Mouse (Mus musculus) midbrain, embryonic 15.5 days (tissue): Measurements from ENCODE around the gene Zfyve27. TPM values are rescaled to one million over a fixed set of nuclear protein-coding genes. Genes with fewer than 3 reads are reported as not detected.

Experiments used
- ATAC-seq: fragments of 200-750 bp; cut with Nextera tagmentation; replicated peaks from 2 replicates; pipeline ENCODE4 v1.8.0; 2017; ENCODE audit warnings: moderate TSS enrichment
- H3K27ac ChIP-seq: fragments of 300-500 bp; sonication (generic); 2 replicates; pipeline ENCODE4 v1.5.1; 2015; ENCODE audit warnings: mild to moderate bottlenecking, inconsistent platforms
- H3K27me3 ChIP-seq: fragments of 300-500 bp; sonication (generic); replicated peaks from 2 replicates; pipeline ENCODE4 v1.6.1; 2015; ENCODE audit warnings: inconsistent platforms
- H3K36me3 ChIP-seq: fragments of 300-500 bp; sonication (generic); replicated peaks from 2 replicates; pipeline ENCODE4 v1.6.1; 2015; ENCODE audit warnings: inconsistent platforms
- H3K4me1 ChIP-seq: fragments of 300-500 bp; sonication (generic); 2 replicates; pipeline ENCODE4 v1.6.1; 2015; ENCODE audit warnings: inconsistent platforms
- H3K4me2 ChIP-seq: fragments of 300-500 bp; sonication (generic); 2 replicates; pipeline ENCODE4 v1.6.1; 2015; ENCODE audit warnings: inconsistent platforms, mild to moderate bottlenecking, moderate library complexity
- H3K4me3 ChIP-seq: fragments of 300-500 bp; sonication (generic); 2 replicates; pipeline ENCODE4 v1.5.1; 2015; ENCODE audit warnings: mild to moderate bottlenecking, inconsistent platforms
- H3K9ac ChIP-seq: fragments of 300-500 bp; sonication (generic); 2 replicates; pipeline ENCODE4 v1.6.1; 2015; ENCODE audit warnings: mild to moderate bottlenecking, inconsistent platforms
- H3K9me3 ChIP-seq: fragments of 300-500 bp; sonication (generic); 2 replicates; pipeline ENCODE4 v1.6.1; 2016; ENCODE audit warnings: inconsistent platforms
- WGBS: fragments of 180-500 bp; shearing (Covaris S2); methylation state at CpG from one replicate; pipeline ENCODE4 v1.1.7; 2015; ENCODE audit warnings: mixed read lengths; 5-methylcytosine and 5-hydroxymethylcytosine counted together
- polyA plus RNA-seq: library from polyadenylated mRNA; unstranded; fragments of >200 nt; fragmentation: Nextera tagmentation; extraction: Ambion mirVana; gene quantifications from 2 replicates; pipeline ENCODE4 v1.2.1, GENCODE M21; 2015

Gene Zfyve27
- polyA plus RNA-seq, 1 experiment from 2014 or later, result 70.3 TPM

- Histone ChIP-seq H3K4me2 (peak overlapping the region; percentile 99), H3K27ac (peak overlapping the region; percentile 60), H3K4me3 (peak overlapping the region; percentile 66), H3K36me3 (0 out of 2 replicates have a peak, but pooled peaks cover under 1% of the 10 kb centered on the region), H3K9ac (peak overlapping the region; percentile 62), H3K4me1 (peaks cover 21% of the 10 kb centered on the region), H3K9me3 (no peaks in the 10 kb centered on the region), H3K27me3 (0 out of 2 replicates have a peak, but pooled peaks cover 10% of the 10 kb centered on the region)
- WGBS, result 18% methylated on average over 14 of the region's 14 CpGs
- no peak for ATAC-seq
Observed at GRCm38 (mm10) chr19:42129509-42130293, 34.0 kb upstream of the Zfyve27 start.

DNA sequence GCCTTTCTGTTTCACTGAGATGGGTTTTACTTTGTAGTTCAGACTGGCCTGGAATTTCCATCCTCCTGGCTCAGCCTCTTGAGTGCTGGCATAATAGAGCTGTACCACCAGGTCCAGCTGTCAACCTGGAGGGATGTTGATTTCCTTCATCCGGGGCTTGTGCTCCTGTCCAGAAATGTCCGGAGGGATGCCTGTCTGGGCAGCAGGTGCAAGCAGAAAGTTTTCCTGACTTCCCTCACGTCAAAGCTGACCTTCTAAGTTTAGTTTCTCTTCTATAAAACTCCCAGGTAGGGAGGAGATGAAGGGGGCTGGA is 33.5 kb upstream of the Zfyve27 start:
- Histone ChIP-seq H3K4me1 (peaks cover 21% of the 10 kb centered on the region), H3K27ac (no peak overlapping the region), H3K9me3 (no peaks in the 10 kb centered on the region), H3K36me3 (no peaks in the 10 kb centered on the region), H3K4me2 (no peak overlapping the region), H3K4me3 (no peak overlapping the region), H3K9ac (no peak overlapping the region), H3K27me3 (0 out of 2 replicates have a peak, but pooled peaks cover 10% of the 10 kb centered on the region)
- no peak for ATAC-seq
- 58% methylated on average over 3 of the region's 3 CpGs for WGBS

DNA sequence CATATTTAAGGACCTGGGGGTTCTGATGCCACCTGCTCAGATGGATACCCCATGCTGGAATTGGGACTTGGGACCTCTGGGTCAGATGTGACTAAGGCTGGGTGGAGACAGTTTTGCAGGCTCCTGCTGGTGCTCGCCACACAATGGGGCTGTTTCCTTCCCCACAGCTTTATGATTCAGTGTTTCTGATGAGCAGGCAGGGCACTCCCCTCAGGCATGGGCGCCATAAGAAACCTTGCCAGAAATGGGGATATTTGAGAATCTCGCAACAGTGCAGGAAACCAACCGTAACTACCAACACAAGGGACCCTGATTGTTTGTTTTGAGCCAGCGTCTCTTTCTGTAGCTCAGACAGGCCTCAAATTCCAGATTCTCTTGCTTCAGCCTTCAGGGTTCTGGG is 32.6 kb upstream of the Zfyve27 start:
- ATAC-seq, result no peak
- H3K27me3 ChIP-seq, result 0 out of 2 replicates have a peak, but pooled peaks cover 10% of the 10 kb centered on the region
- H3K27ac ChIP-seq, result no peak overlapping the region
- 69% methylated on average over 5 of the region's 5 CpGs for WGBS
- no peaks in the 10 kb centered on the region for H3K9me3 ChIP-seq
- H3K4me3 ChIP-seq, result no peak overlapping the region
- H3K4me1 ChIP-seq, result peaks cover 21% of the 10 kb centered on the region
- H3K9ac ChIP-seq, result no peak overlapping the region
- no peak overlapping the region for H3K4me2 ChIP-seq
- no peaks in the 10 kb centered on the region for H3K36me3 ChIP-seq

- H3K9ac ChIP-seq, result no peak overlapping the region
- no peak overlapping the region for H3K4me2 ChIP-seq
- H3K36me3 ChIP-seq, result no peaks in the 10 kb centered on the region
- no peak for ATAC-seq
- no peaks in the 10 kb centered on the region for H3K9me3 ChIP-seq
- peaks cover 1% of the 10 kb centered on the region for H3K4me1 ChIP-seq
- H3K27me3 ChIP-seq, result 0 out of 2 replicates have a peak, but pooled peaks cover 5% of the 10 kb centered on the region
- no peak overlapping the region for H3K27ac ChIP-seq
- no peak overlapping the region for H3K4me3 ChIP-seq
Observed at GRCm38 (mm10) chr19:42135070-42135469, 28.7 kb upstream of the Zfyve27 start.

- Histone ChIP-seq H3K4me1 (no peaks in the 10 kb centered on the region), H3K27me3 (no peaks in the 10 kb centered on the region), H3K36me3 (no peaks in the 10 kb centered on the region), H3K4me3 (no peak overlapping the region), H3K4me2 (no peak overlapping the region), H3K9ac (no peak overlapping the region), H3K27ac (no peak overlapping the region), H3K9me3 (no peaks in the 10 kb centered on the region)
- ATAC-seq, result no peak
- 21% methylated on average over 5 of the region's 5 CpGs for WGBS
Observed at GRCm38 (mm10) chr19:42136126-42136525, 27.6 kb upstream of the Zfyve27 start.

- Histone ChIP-seq H3K27me3 (no peaks in the 10 kb centered on the region), H3K4me3 (no peak overlapping the region), H3K9ac (no peak overlapping the region), H3K27ac (no peak overlapping the region), H3K9me3 (no peaks in the 10 kb centered on the region), H3K4me2 (no peak overlapping the region), H3K4me1 (no peaks in the 10 kb centered on the region), H3K36me3 (no peaks in the 10 kb centered on the region)
- no peak for ATAC-seq
- WGBS, result 88% methylated on average over 4 of the region's 4 CpGs
Observed at GRCm38 (mm10) chr19:42137167-42137672, 26.5 kb upstream of the Zfyve27 start.

- H3K9me3 ChIP-seq, result no peaks in the 10 kb centered on the region
- no peak overlapping the region for H3K4me3 ChIP-seq
- no peaks in the 10 kb centered on the region for H3K27me3 ChIP-seq
- H3K36me3 ChIP-seq, result no peaks in the 10 kb centered on the region
- 92% methylated on average over 15 of the region's 15 CpGs for WGBS
- H3K27ac ChIP-seq, result no peak overlapping the region
- no peak for ATAC-seq
- no peaks in the 10 kb centered on the region for H3K4me1 ChIP-seq
- H3K9ac ChIP-seq, result no peak overlapping the region
- no peak overlapping the region for H3K4me2 ChIP-seq
Observed at GRCm38 (mm10) chr19:42138517-42139285, 25.1 kb upstream of the Zfyve27 start.

DNA sequence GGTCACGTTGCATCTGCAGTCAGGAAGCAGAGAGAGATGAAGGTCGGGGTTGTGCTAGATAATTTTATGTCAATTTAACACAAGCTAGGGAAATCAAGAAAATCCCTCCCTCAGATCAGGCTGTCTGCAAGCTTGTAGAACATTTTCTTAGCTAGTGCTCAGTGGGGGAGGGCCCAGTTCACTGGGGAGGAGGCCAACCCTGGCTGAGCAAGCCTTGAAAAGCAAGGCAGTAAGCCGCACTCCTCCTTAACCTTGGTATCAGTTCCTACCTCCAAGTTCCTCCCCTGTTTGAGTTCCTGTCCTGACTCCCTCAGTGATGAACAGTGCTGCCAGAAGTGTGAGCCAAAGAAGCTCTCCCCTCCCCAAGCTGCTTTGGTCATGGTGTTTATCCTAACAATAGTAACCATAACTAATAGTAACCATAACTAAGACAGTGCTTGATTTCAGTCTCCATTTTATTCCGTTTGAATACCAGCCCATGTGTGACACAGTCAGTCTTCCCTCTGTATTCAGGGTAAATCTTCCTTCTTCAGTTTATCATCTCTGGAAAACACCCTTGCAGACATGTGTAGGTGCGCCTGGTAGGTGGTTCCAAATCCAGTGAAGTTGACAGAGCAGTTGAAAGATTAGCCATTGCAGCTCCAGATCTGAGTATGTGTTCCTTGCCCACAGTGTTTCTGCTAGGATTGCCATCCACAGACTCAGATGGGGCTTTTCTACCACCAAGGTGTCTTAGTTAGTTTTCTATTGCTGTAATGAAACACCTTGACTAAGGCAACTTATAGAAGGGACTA is 23.8 kb upstream of the Zfyve27 start:
- no peaks in the 10 kb centered on the region for H3K27me3 ChIP-seq
- H3K4me1 ChIP-seq, result no peaks in the 10 kb centered on the region
- no peak overlapping the region for H3K27ac ChIP-seq
- 81% methylated on average over 5 of the region's 5 CpGs for WGBS
- H3K4me3 ChIP-seq, result no peak overlapping the region
- no peak overlapping the region for H3K4me2 ChIP-seq
- H3K36me3 ChIP-seq, result no peaks in the 10 kb centered on the region
- no peak overlapping the region for H3K9ac ChIP-seq
- no peaks in the 10 kb centered on the region for H3K9me3 ChIP-seq
- ATAC-seq, result no peak

- Histone ChIP-seq H3K9me3 (no peaks in the 10 kb centered on the region), H3K36me3 (no peaks in the 10 kb centered on the region), H3K4me2 (no peak overlapping the region), H3K27ac (no peak overlapping the region), H3K9ac (no peak overlapping the region), H3K27me3 (no peaks in the 10 kb centered on the region; the same call in 1 of the 2 replicates), H3K4me1 (0 out of 2 replicates have a peak, but pooled peaks cover 1% of the 10 kb centered on the region), H3K4me3 (no peak overlapping the region)
- ATAC-seq, result no peak
- WGBS, result 77% methylated on average over 3 of the region's 3 CpGs
Observed at GRCm38 (mm10) chr19:42141998-42142397, 21.8 kb upstream of the Zfyve27 start.

GRCm38 (mm10) chr19:42142757-42143156 is 21.0 kb upstream of the Zfyve27 start:
- H3K4me3 ChIP-seq, result no peak overlapping the region
- H3K27ac ChIP-seq, result no peak overlapping the region
- 71% methylated on average over 2 of the region's 2 CpGs for WGBS
- no peaks in the 10 kb centered on the region for H3K9me3 ChIP-seq
- no peak overlapping the region for H3K4me2 ChIP-seq
- H3K9ac ChIP-seq, result no peak overlapping the region
- H3K27me3 ChIP-seq, result no peaks in the 10 kb centered on the region; the same call in 1 of the 2 replicates
- H3K36me3 ChIP-seq, result no peaks in the 10 kb centered on the region
- 0 out of 2 replicates have a peak, but pooled peaks cover 6% of the 10 kb centered on the region for H3K4me1 ChIP-seq
- ATAC-seq, result no peak

GRCm38 (mm10) chr19:42144067-42144466 is 19.7 kb upstream of the Zfyve27 start:
- no peak for ATAC-seq
- 55% methylated on average over 6 of the region's 6 CpGs for WGBS
- Histone ChIP-seq H3K9me3 (no peaks in the 10 kb centered on the region), H3K27ac (no peak overlapping the region), H3K27me3 (peaks cover 10% of the 10 kb centered on the region), H3K4me3 (no peak overlapping the region), H3K4me2 (no peak overlapping the region), H3K9ac (no peak overlapping the region), H3K36me3 (no peaks in the 10 kb centered on the region), H3K4me1 (peaks cover 19% of the 10 kb centered on the region)
